Comparison of ENCODE assay signal across 8 mouse cellular contexts in genomic region chr11:116237742-116238395, GRCm38 (mm10). TPM values are rescaled to one million over a fixed set of nuclear protein-coding genes. Genes with fewer than 3 reads are reported as not detected.
A peak's percentile ranks its signal among the peaks of the same experiment; 100 is the strongest.
DNase-seq lines count a peak whose midpoint lies in the region; ATAC-seq and TF ChIP-seq lines count a peak whose summit lies in the region.

Gene Evpl, minus strand, starts transcription at chr11:116238077.

- TF ChIP-seq CTCF in MEL (IDR thresholded peaks at IDR 0.05 in 2 of 3, conservative IDR thresholded peaks at IDR 0.05 in 1 of 3; ENCODE audit: control insufficient read depth in 1 of 3, insufficient read depth in 1 of 3, low read depth in 2 of 3, low read length in 3 of 3, poor library complexity in 1 of 3, severe bottlenecking in 1 of 3): no peak

- H3K9ac ChIP-seq in MEL (ENCODE audit: control insufficient read depth, low read depth, low read length, poor library complexity, severe bottlenecking): peak within 1 kb of the TSS; percentile 35
- peak within 1 kb of the TSS; percentile 43 for H3K9ac ChIP-seq in limb, embryonic 14.5 days (ENCODE audit: low read depth, low read length, severe bottlenecking)
- no peak within 1 kb of the TSS for H3K9ac ChIP-seq in neural tube, embryonic 15.5 days (replicated peaks)

- peaks cover 2 to 4% of the 10 kb centered on the region in 2 experiments; a peak in 2 of 4 replicates for H3K27me3 ChIP-seq in MEL (ENCODE audit: control insufficient read depth in 1 of 2, insufficient read depth in 2 of 2, low read length in 2 of 2)
- peaks cover 68% of the 10 kb centered on the region for H3K27me3 ChIP-seq in embryonic facial prominence, embryonic 10.5 days (replicated peaks; ENCODE audit: low read depth, poor library complexity, severe bottlenecking)
- H3K27me3 ChIP-seq in limb, embryonic 14.5 days (ENCODE audit: control insufficient read depth, insufficient read depth, low read length): peaks cover 10% of the 10 kb centered on the region; the same call in 1 of the 2 replicates
- peaks cover 24% of the 10 kb centered on the region for H3K27me3 ChIP-seq in neural tube, embryonic 15.5 days (replicated peaks)

- no peaks in the 10 kb centered on the region; a peak in 1 of 4 replicates for H3K4me1 ChIP-seq in MEL (ENCODE audit: control insufficient read depth in 1 of 2, insufficient read depth in 2 of 2, low read length in 2 of 2)
- peaks cover 48% of the 10 kb centered on the region for H3K4me1 ChIP-seq in embryonic facial prominence, embryonic 10.5 days
- peaks cover 14% of the 10 kb centered on the region for H3K4me1 ChIP-seq in limb, embryonic 14.5 days (ENCODE audit: control insufficient read depth, insufficient read depth, low read length)
- peaks cover 4% of the 10 kb centered on the region; the same call in 1 of the 2 replicates for H3K4me1 ChIP-seq in neural tube, embryonic 15.5 days

- peak; percentile 21; the same call in 1 of the 2 replicates for ATAC-seq in limb, embryonic 14.5 days (ENCODE audit: low FRiP score, low read depth)
- ATAC-seq in neural tube, embryonic 15.5 days (ENCODE audit: low FRiP score): no peak

- DNase-seq in MEL (ENCODE audit: low read depth, low spot score): peak; percentile 81
- peak; percentile 60 for DNase-seq in embryonic facial prominence, embryonic 10.5 days (ENCODE audit: low spot score)
- peak; percentile 45 for DNase-seq in heart, postnatal 4 days
- no peak for DNase-seq in limb, embryonic 14.5 days (ENCODE audit: low spot score)
- peak; percentile 81 to 82 for DNase-seq in urinary bladder, postnatal 4 days (ENCODE audit: low spot score in 2 of 2)
- no peak for DNase-seq in embryo, embryonic 9.5 days (ENCODE audit: extremely low spot score)
- no peak for DNase-seq in right cerebral cortex, postnatal 25 days

- H3K27ac ChIP-seq in MEL (ENCODE audit: control insufficient read depth, low read depth, low read length): no peak within 1 kb of the TSS
- H3K27ac ChIP-seq in embryonic facial prominence, embryonic 10.5 days (replicated peaks): peak within 1 kb of the TSS; percentile 48; the same call in 1 of the 2 replicates
- H3K27ac ChIP-seq in limb, embryonic 14.5 days (replicated peaks; ENCODE audit: low read depth, low read length): no peak within 1 kb of the TSS
- H3K27ac ChIP-seq in neural tube, embryonic 15.5 days (replicated peaks): no peak within 1 kb of the TSS

- H3K36me3 ChIP-seq in MEL (ENCODE audit: control insufficient read depth in 1 of 2, insufficient read depth in 2 of 2, low read length in 2 of 2): no peaks in the 10 kb centered on the region
- peaks cover 2% of the 10 kb centered on the region; the same call in 1 of the 2 replicates for H3K36me3 ChIP-seq in embryonic facial prominence, embryonic 10.5 days (replicated peaks)
- no peaks in the 10 kb centered on the region for H3K36me3 ChIP-seq in limb, embryonic 14.5 days (ENCODE audit: control insufficient read depth, insufficient read depth, low read length)
- H3K36me3 ChIP-seq in neural tube, embryonic 15.5 days: peaks cover 2% of the 10 kb centered on the region; the same call in 1 of the 2 replicates

- H3K4me2 ChIP-seq in limb, embryonic 14.5 days (replicated peaks; ENCODE audit: low read depth, low read length, severe bottlenecking): peak within 1 kb of the TSS; percentile 31
- H3K4me2 ChIP-seq in neural tube, embryonic 15.5 days: peak within 1 kb of the TSS; percentile 29; the same call in 1 of the 2 replicates

- no peaks in the 10 kb centered on the region for H3K9me3 ChIP-seq in MEL (replicated peaks; ENCODE audit: insufficient read depth, low read length)
- H3K9me3 ChIP-seq in embryonic facial prominence, embryonic 10.5 days: no peaks in the 10 kb centered on the region
- H3K9me3 ChIP-seq in limb, embryonic 14.5 days (ENCODE audit: control insufficient read depth, low read length): no peaks in the 10 kb centered on the region
- H3K9me3 ChIP-seq in neural tube, embryonic 15.5 days (replicated peaks): no peaks in the 10 kb centered on the region

- TF ChIP-seq EP300 in MEL (IDR thresholded peaks at IDR 0.05; ENCODE audit: low read depth in 1 of 2, low read length in 2 of 2): no peak

- TF ChIP-seq POLR2A in MEL (IDR thresholded peaks at IDR 0.05; ENCODE audit: control insufficient read depth in 1 of 2, insufficient read depth in 1 of 2, low read depth in 1 of 2, low read length in 2 of 2, poor library complexity in 1 of 2): no peak
- TF ChIP-seq POLR2A in limb, embryonic 14.5 days (IDR thresholded peaks at IDR 0.05; ENCODE audit: borderline replicate concordance, extremely low read depth, insufficient read depth, insufficient read length): no peak

- H3K4me3 ChIP-seq in MEL (ENCODE audit: control insufficient read depth in 1 of 2, insufficient read depth in 1 of 2, low read depth in 2 of 2, low read length in 2 of 2): peak within 1 kb of the TSS; percentile 26 to 47; a peak in 3 of 4 replicates
- H3K4me3 ChIP-seq in embryonic facial prominence, embryonic 10.5 days: peak within 1 kb of the TSS; percentile 42
- peak within 1 kb of the TSS; percentile 21 for H3K4me3 ChIP-seq in limb, embryonic 14.5 days (replicated peaks; ENCODE audit: low read length)
- no peak within 1 kb of the TSS for H3K4me3 ChIP-seq in neural tube, embryonic 15.5 days (replicated peaks)

- 16% methylated on average over 31 of the region's 31 CpGs for WGBS in embryonic facial prominence, embryonic 10.5 days
- 24% methylated on average over 30 of the region's 31 CpGs for WGBS in limb, embryonic 14.5 days
- WGBS in neural tube, embryonic 15.5 days: 18% methylated on average over 30 of the region's 31 CpGs

- TF ChIP-seq RAD21 in MEL (IDR thresholded peaks at IDR 0.05; ENCODE audit: low read depth, low read length): no peak

- no peaks in the 10 kb centered on the region for H3K79me2 ChIP-seq in MEL (ENCODE audit: control insufficient read depth, insufficient read depth, low read length, poor library complexity)

TF ChIP-seq in MEL, 35 proteins besides CTCF, POLR2A, EP300 and RAD21:
- TF ChIP-seq MAZ (IDR thresholded peaks at IDR 0.05; ENCODE audit: low read depth, low read length): no peak
- TF ChIP-seq HCFC1 (IDR thresholded peaks at IDR 0.05; ENCODE audit: low read depth, low read length): no peak
- TF ChIP-seq CHD2 (IDR thresholded peaks at IDR 0.05; ENCODE audit: low read length): no peak
- TF ChIP-seq TCF12 (IDR thresholded peaks at IDR 0.05; ENCODE audit: low read depth, low read length): no peak; the same call in 1 of the 2 replicates
- peak; percentile 53 for TF ChIP-seq MXI1 (IDR thresholded peaks at IDR 0.05; ENCODE audit: low read depth, low read length)
- no peak for TF ChIP-seq TBP (IDR thresholded peaks at IDR 0.05; ENCODE audit: low read depth, low read length)
- no peak for TF ChIP-seq ZC3H11A (IDR thresholded peaks at IDR 0.05; ENCODE audit: low read depth, low read length)
- no peak for TF ChIP-seq MAX (IDR thresholded peaks at IDR 0.05; ENCODE audit: low read length)
- TF ChIP-seq SMC3 (IDR thresholded peaks at IDR 0.05; ENCODE audit: low read depth, low read length): no peak
- TF ChIP-seq ZNF384 (IDR thresholded peaks at IDR 0.05; ENCODE audit: low read depth, low read length): no peak
- no peak for TF ChIP-seq MYC (IDR thresholded peaks at IDR 0.05; ENCODE audit: low read depth, low read length)
- no peak for TF ChIP-seq ZMIZ1 (IDR thresholded peaks at IDR 0.05; ENCODE audit: low read depth, low read length)
- TF ChIP-seq POLR2AphosphoS5 (IDR thresholded peaks at IDR 0.05; ENCODE audit: borderline replicate concordance, low read depth, low read length): no peak
- peak; percentile 88 for TF ChIP-seq NRF1 (IDR thresholded peaks at IDR 0.05; ENCODE audit: insufficient read depth, low read depth, low read length, poor library complexity, severe bottlenecking)
- no peak for TF ChIP-seq MYB (IDR thresholded peaks at IDR 0.05; ENCODE audit: low read depth, low read length)
- no peak for TF ChIP-seq ETS1 (IDR thresholded peaks at IDR 0.05; ENCODE audit: low read depth, low read length)
- no peak for TF ChIP-seq CHD1 (IDR thresholded peaks at IDR 0.05; ENCODE audit: low read depth, low read length)

RNA-seq across cellular contexts. Expression of gene Evpl, which starts in this region (rescaled TPM):
- 0.26 and 0.39 TPM in 2 replicates for total RNA-seq in MEL (2012; rRNA removed)
- polyA plus RNA-seq in MEL (2012; ENCODE audit: insufficient read depth in 1 of 2, insufficient read length in 2 of 2, low read depth in 1 of 2, low replicate concordance in 2 of 2, missing spikeins in 1 of 2): under 1 TPM in 1 of 2 experiments, not detected in 1; 0.78 TPM
- 1.0 and 1.3 TPM in 2 replicates for polyA plus RNA-seq in embryonic facial prominence, embryonic 10.5 days (2016; fragmentation: Nextera tagmentation; extraction: Ambion mirVana)
- 1 to 10 TPM; 1.2 to 1.6 TPM for total RNA-seq in heart, postnatal 4 days (2021)
- 6.0 and 8.2 TPM in 2 replicates for polyA plus RNA-seq in limb, embryonic 14.5 days (2012; rRNA removed)
- polyA plus RNA-seq in limb, embryonic 14.5 days (2014; fragmentation: Nextera tagmentation; extraction: Ambion mirVana): 17.0 and 21.8 TPM in 2 replicates
- polyA plus RNA-seq in neural tube, embryonic 15.5 days (2015; fragmentation: Nextera tagmentation; extraction: Ambion mirVana): 1.00 and 1.9 TPM in 2 replicates

Comparison
In these comparisons a context has a peak if more than half of its experiments do, and no peak if none do; other contexts are left out.
1. Peak in DNase-seq, H3K4me3 ChIP-seq and H3K9ac ChIP-seq in MEL; RNA of the gene not detected or under 1 TPM.
2. DNase-seq: peak in embryonic facial prominence, embryonic 10.5 days (single experiment), heart, postnatal 4 days (single experiment) and urinary bladder, postnatal 4 days (2 of 2); none in limb, embryonic 14.5 days (single experiment), embryo, embryonic 9.5 days (single experiment) and right cerebral cortex, postnatal 25 days (single experiment).